Comparison of ENCODE assay signal across 13 mouse cellular contexts in genomic region chr17:33917656-33918292, GRCm38 (mm10). TPM values are rescaled to one million over a fixed set of nuclear protein-coding genes. Genes with fewer than 3 reads are reported as not detected.
DNase-seq lines count a peak whose midpoint lies in the region; ATAC-seq lines count a peak whose summit lies in the region.
"Had no signal": no experiment of that assay in that cellular context is flagged by ENCODE, and none has a peak within 500 bp of the region (broad histone marks: within the 10 kb centered on the region; RNA-seq: fewer than 3 reads in every experiment).

No protein-coding gene starts in this region.

- intact Hi-C loops in heart, postnatal 14 days (cut with DNase I): no loop called here

- no peak for DNase-seq in heart, postnatal 14 days
- no peak for DNase-seq in neural tube, embryonic 11.5 days (ENCODE audit: low spot score)
- no peak for DNase-seq in neural tube, embryonic 10.5 days (ENCODE audit: extremely low spot score, low spot score)
- DNase-seq in midbrain, embryonic 14.5 days: no peak
- DNase-seq in right cerebral cortex, postnatal 36 days (ENCODE audit: low spot score in 2 of 2): no peak
- DNase-seq: cerebellum, postnatal 36 days; right cerebral cortex, postnatal 14 days had no signal

- H3K27me3 ChIP-seq in heart, embryonic 12.5 days (replicated peaks): no peaks in the 10 kb centered on the region
- H3K27me3 ChIP-seq in neural tube, embryonic 11.5 days (ENCODE audit: control insufficient read depth, insufficient read depth, low read length): no peaks in the 10 kb centered on the region
- H3K27me3 ChIP-seq in embryonic facial prominence, embryonic 15.5 days: no peaks in the 10 kb centered on the region
- no peaks in the 10 kb centered on the region for H3K27me3 ChIP-seq in midbrain, embryonic 14.5 days (ENCODE audit: control insufficient read depth, insufficient read depth, low read length)
- H3K27me3 ChIP-seq: lung, embryonic 15.5 days had no signal

- no peak overlapping the region for H3K27ac ChIP-seq in heart, embryonic 12.5 days (ENCODE audit: poor library complexity, severe bottlenecking)
- no peak overlapping the region for H3K27ac ChIP-seq in neural tube, embryonic 11.5 days (ENCODE audit: low read depth, low read length)
- H3K27ac ChIP-seq in embryonic facial prominence, embryonic 15.5 days (replicated peaks): no peak overlapping the region
- no peak overlapping the region for H3K27ac ChIP-seq in midbrain, embryonic 14.5 days (replicated peaks; ENCODE audit: low read depth, low read length)
- H3K27ac ChIP-seq: layer of hippocampus, adult 2 months; lung, embryonic 15.5 days had no signal

- peaks cover 40% of the 10 kb centered on the region for H3K36me3 ChIP-seq in heart, embryonic 12.5 days
- peaks cover 11% of the 10 kb centered on the region for H3K36me3 ChIP-seq in neural tube, embryonic 11.5 days (ENCODE audit: control insufficient read depth, insufficient read depth, low read length)
- H3K36me3 ChIP-seq in embryonic facial prominence, embryonic 15.5 days: peaks cover 29% of the 10 kb centered on the region
- peaks cover 27% of the 10 kb centered on the region for H3K36me3 ChIP-seq in midbrain, embryonic 14.5 days (ENCODE audit: control insufficient read depth, insufficient read depth, low read length)

- H3K4me1 ChIP-seq in heart, embryonic 12.5 days (replicated peaks): peaks cover 42% of the 10 kb centered on the region
- H3K4me1 ChIP-seq in neural tube, embryonic 11.5 days (ENCODE audit: control insufficient read depth, insufficient read depth, low read length): peaks cover 20% of the 10 kb centered on the region
- H3K4me1 ChIP-seq in embryonic facial prominence, embryonic 15.5 days: peaks cover 34% of the 10 kb centered on the region
- peaks cover 29% of the 10 kb centered on the region for H3K4me1 ChIP-seq in midbrain, embryonic 14.5 days (ENCODE audit: control insufficient read depth, insufficient read depth, low read length)

- H3K4me3 ChIP-seq in heart, embryonic 12.5 days: no peak overlapping the region
- 0 out of 2 replicates have a peak overlapping the region, but pooled peaks have one; percentile 6 for H3K4me3 ChIP-seq in neural tube, embryonic 11.5 days (ENCODE audit: low read depth, low read length)
- 0 out of 2 replicates have a peak overlapping the region, but pooled peaks have one; percentile 66 for H3K4me3 ChIP-seq in embryonic facial prominence, embryonic 15.5 days (replicated peaks)
- H3K4me3 ChIP-seq in midbrain, embryonic 14.5 days (replicated peaks; ENCODE audit: low read depth, low read length): no peak overlapping the region
- H3K4me3 ChIP-seq: layer of hippocampus, adult 2 months had no signal

- no peak for ATAC-seq in heart, embryonic 12.5 days (ENCODE audit: insufficient number of reproducible peaks, low FRiP score)
- ATAC-seq in neural tube, embryonic 11.5 days (ENCODE audit: insufficient read depth, low FRiP score, low TSS enrichment): no peak
- no peak for ATAC-seq in embryonic facial prominence, embryonic 15.5 days (ENCODE audit: insufficient number of reproducible peaks, low FRiP score, low TSS enrichment, low read depth)
- no peak for ATAC-seq in midbrain, embryonic 14.5 days (ENCODE audit: low FRiP score, low TSS enrichment)

- WGBS in heart, embryonic 12.5 days: 82% methylated on average over 18 of the region's 18 CpGs
- 85% methylated on average over 18 of the region's 18 CpGs for WGBS in neural tube, embryonic 11.5 days
- 80% methylated on average over 18 of the region's 18 CpGs for WGBS in embryonic facial prominence, embryonic 15.5 days
- 86% methylated on average over 18 of the region's 18 CpGs for WGBS in midbrain, embryonic 14.5 days

- peak overlapping the region; percentile 94; the same call in 1 of the 2 replicates for H3K4me2 ChIP-seq in heart, embryonic 12.5 days
- no peak overlapping the region for H3K4me2 ChIP-seq in neural tube, embryonic 11.5 days (ENCODE audit: low read depth)
- H3K4me2 ChIP-seq in embryonic facial prominence, embryonic 15.5 days (replicated peaks): no peak overlapping the region
- 0 out of 2 replicates have a peak overlapping the region, but pooled peaks have one; percentile 5 for H3K4me2 ChIP-seq in midbrain, embryonic 14.5 days (ENCODE audit: low read length)

- H3K9ac ChIP-seq in heart, embryonic 12.5 days: no peak overlapping the region
- H3K9ac ChIP-seq in neural tube, embryonic 11.5 days (ENCODE audit: low read length): no peak overlapping the region; the same call in 1 of the 2 replicates
- no peak overlapping the region for H3K9ac ChIP-seq in embryonic facial prominence, embryonic 15.5 days
- H3K9ac ChIP-seq in midbrain, embryonic 14.5 days (replicated peaks; ENCODE audit: low read length): no peak overlapping the region

- no peaks in the 10 kb centered on the region for H3K9me3 ChIP-seq in heart, embryonic 12.5 days (replicated peaks)
- H3K9me3 ChIP-seq in neural tube, embryonic 11.5 days (ENCODE audit: control insufficient read depth, low read length): no peaks in the 10 kb centered on the region
- H3K9me3 ChIP-seq in embryonic facial prominence, embryonic 15.5 days (replicated peaks): no peaks in the 10 kb centered on the region
- H3K9me3 ChIP-seq in midbrain, embryonic 14.5 days (ENCODE audit: control insufficient read depth, low read length): no peaks in the 10 kb centered on the region
- H3K9me3 ChIP-seq: lung, embryonic 15.5 days had no signal

RNA-seq across cellular contexts. Expression of gene Zbtb22, which starts 2.1 kb away (rescaled TPM):
- 17.0 and 17.7 TPM in 2 replicates for polyA plus RNA-seq in heart, embryonic 12.5 days (2016; fragmentation: Nextera tagmentation; extraction: Ambion mirVana)
- total RNA-seq in heart, postnatal 14 days (2021): 10 to 100 TPM; 16.8 to 20.3 TPM
- 10.5 and 11.2 TPM in 2 replicates for polyA plus RNA-seq in neural tube, embryonic 11.5 days (2014; fragmentation: Nextera tagmentation; extraction: Ambion mirVana)
- 15.8 and 17.8 TPM in 2 replicates for polyA plus RNA-seq in embryonic facial prominence, embryonic 15.5 days (2015; fragmentation: Nextera tagmentation; extraction: Ambion mirVana)
- polyA plus RNA-seq in midbrain, embryonic 14.5 days (2014; fragmentation: Nextera tagmentation; extraction: Ambion mirVana): 12.1 and 13.1 TPM in 2 replicates

RNA-seq across cellular contexts. Expression of gene Tapbp, which starts 2.1 kb away (rescaled TPM):
- polyA plus RNA-seq in heart, embryonic 12.5 days (2016; fragmentation: Nextera tagmentation; extraction: Ambion mirVana): 29.4 and 32.5 TPM in 2 replicates
- total RNA-seq in heart, postnatal 14 days (2021): 100 to 1,000 TPM in 1 of 2 experiments, 10 to 100 TPM in 1; 92.8 to 100 TPM
- 12.9 and 16.2 TPM in 2 replicates for polyA plus RNA-seq in neural tube, embryonic 11.5 days (2014; fragmentation: Nextera tagmentation; extraction: Ambion mirVana)
- 40.2 and 49.3 TPM in 2 replicates for polyA plus RNA-seq in embryonic facial prominence, embryonic 15.5 days (2015; fragmentation: Nextera tagmentation; extraction: Ambion mirVana)
- 18.3 and 20.6 TPM in 2 replicates for polyA plus RNA-seq in midbrain, embryonic 14.5 days (2014; fragmentation: Nextera tagmentation; extraction: Ambion mirVana)

RNA-seq across cellular contexts. Expression of gene Daxx, which starts 8.6 kb away (rescaled TPM):
- polyA plus RNA-seq in heart, embryonic 12.5 days (2016; fragmentation: Nextera tagmentation; extraction: Ambion mirVana): 36.8 and 39.0 TPM in 2 replicates
- 10 to 100 TPM; 11.3 to 13.7 TPM for total RNA-seq in heart, postnatal 14 days (2021)
- 61.2 and 61.4 TPM in 2 replicates for polyA plus RNA-seq in neural tube, embryonic 11.5 days (2014; fragmentation: Nextera tagmentation; extraction: Ambion mirVana)
- polyA plus RNA-seq in embryonic facial prominence, embryonic 15.5 days (2015; fragmentation: Nextera tagmentation; extraction: Ambion mirVana): 48.5 and 51.7 TPM in 2 replicates
- 40.7 and 44.6 TPM in 2 replicates for polyA plus RNA-seq in midbrain, embryonic 14.5 days (2014; fragmentation: Nextera tagmentation; extraction: Ambion mirVana)

RNA-seq across cellular contexts. Expression of gene Rgl2, which starts 11.6 kb away (rescaled TPM):
- polyA plus RNA-seq in heart, embryonic 12.5 days (2016; fragmentation: Nextera tagmentation; extraction: Ambion mirVana): 46.3 and 48.4 TPM in 2 replicates
- 10 to 100 TPM; 54.7 to 58.6 TPM for total RNA-seq in heart, postnatal 14 days (2021)
- polyA plus RNA-seq in neural tube, embryonic 11.5 days (2014; fragmentation: Nextera tagmentation; extraction: Ambion mirVana): 38.7 and 42.6 TPM in 2 replicates
- polyA plus RNA-seq in embryonic facial prominence, embryonic 15.5 days (2015; fragmentation: Nextera tagmentation; extraction: Ambion mirVana): 57.1 and 64.4 TPM in 2 replicates
- polyA plus RNA-seq in midbrain, embryonic 14.5 days (2014; fragmentation: Nextera tagmentation; extraction: Ambion mirVana): 47.2 and 50.3 TPM in 2 replicates

RNA-seq across cellular contexts. Expression of gene Platr17, which starts 12.8 kb away (rescaled TPM):
- polyA plus RNA-seq in heart, embryonic 12.5 days (2016; fragmentation: Nextera tagmentation; extraction: Ambion mirVana): 0.24 and 0.29 TPM in 2 replicates
- not detected for total RNA-seq in heart, postnatal 14 days (2021)
- not detected in 2 replicates for polyA plus RNA-seq in neural tube, embryonic 11.5 days (2014; fragmentation: Nextera tagmentation; extraction: Ambion mirVana)
- 0.55 and 0.58 TPM in 2 replicates for polyA plus RNA-seq in embryonic facial prominence, embryonic 15.5 days (2015; fragmentation: Nextera tagmentation; extraction: Ambion mirVana)
- 1.1 TPM in 1 of 2 replicates, not detected in the other for polyA plus RNA-seq in midbrain, embryonic 14.5 days (2014; fragmentation: Nextera tagmentation; extraction: Ambion mirVana)
- total RNA-seq: adrenal gland, postnatal 4 days; gastrocnemius, adult 8-10 months had no signal

Comparison
In these comparisons a context has a peak if more than half of its experiments do, and no peak if none do; other contexts are left out.
1. H3K4me2 ChIP-seq: peak in heart, embryonic 12.5 days (single experiment) and midbrain, embryonic 14.5 days (single experiment); none in neural tube, embryonic 11.5 days (single experiment) and embryonic facial prominence, embryonic 15.5 days (single experiment).
2. H3K4me3 ChIP-seq: peak in neural tube, embryonic 11.5 days (single experiment) and embryonic facial prominence, embryonic 15.5 days (single experiment); none in heart, embryonic 12.5 days (single experiment) and midbrain, embryonic 14.5 days (single experiment).